Mouse (Mus musculus) thymus, adult 2 months (tissue): Measurements from ENCODE around the gene Ptpn23. TPM values are rescaled to one million over a fixed set of nuclear protein-coding genes. Genes with fewer than 3 reads are reported as not detected.

Experiments
- DNase-seq: peaks from one replicate; pipeline ENCODE4 v3.0.0; 2021
- H3K27ac ChIP-seq: fragments of 200-500 bp; 2 replicates; pipeline ENCODE4 v1.5.1; 2012; ENCODE audit warnings: low read length, control low read depth; ENCODE audit not compliant: control insufficient read depth, insufficient read depth
- H3K27me3 ChIP-seq: fragments of 200-500 bp; 2 replicates; pipeline ENCODE4 v1.6.1; 2012; ENCODE audit warnings: mild to moderate bottlenecking, low read length, moderate library complexity, mixed read lengths; ENCODE audit not compliant: control insufficient read depth, insufficient read depth
- H3K36me3 ChIP-seq: fragments of 200-500 bp; 2 replicates; pipeline ENCODE4 v1.6.1; 2012; ENCODE audit warnings: mild to moderate bottlenecking, low read length, moderate library complexity; ENCODE audit not compliant: control insufficient read depth, insufficient read depth
- H3K4me1 ChIP-seq: fragments of 200-500 bp; replicated peaks from 2 replicates; pipeline ENCODE4 v1.6.1; 2012; ENCODE audit warnings: low read length; ENCODE audit not compliant: control insufficient read depth, insufficient read depth
- H3K4me3 ChIP-seq: fragments of 200-500 bp; 2 replicates; pipeline ENCODE4 v1.5.1; 2012; ENCODE audit warnings: mild to moderate bottlenecking, low read length, control low read depth, moderate library complexity; ENCODE audit not compliant: control insufficient read depth, insufficient read depth
- CTCF ChIP-seq: fragments of 200-500 bp; IDR thresholded peaks from 2 replicates; pipeline ENCODE4 v1.5.1; 2012; ENCODE audit warnings: mild to moderate bottlenecking, control low read depth, low read length, moderate library complexity, borderline replicate concordance; ENCODE audit not compliant: control insufficient read depth, poor library complexity, insufficient read depth; ENCODE audit errors: extremely low read depth
- POLR2A ChIP-seq: fragments of 200-500 bp; IDR thresholded peaks from 2 replicates; pipeline ENCODE4 v1.6.1; 2012; ENCODE audit warnings: mild to moderate bottlenecking, low read length, control low read depth, moderate library complexity; ENCODE audit not compliant: control insufficient read depth, poor library complexity, insufficient read depth; ENCODE audit errors: extremely low read depth
- WGBS: fragments of 180-500 bp; shearing (Covaris S2); methylation state at CpG from one replicate; pipeline ENCODE4 v1.1.7; 2018; 5-methylcytosine and 5-hydroxymethylcytosine counted together
- polyA plus RNA-seq: library from polyadenylated mRNA; depleted of rRNA; stranded (reverse); fragments of >200 nt; gene quantifications from 2 replicates; pipeline ENCODE4 v1.2.3, GENCODE M21; 2012; rRNA removed

Ptpn23 gene
- polyA plus RNA-seq, 1 experiment, result 46.4 TPM

DNA sequence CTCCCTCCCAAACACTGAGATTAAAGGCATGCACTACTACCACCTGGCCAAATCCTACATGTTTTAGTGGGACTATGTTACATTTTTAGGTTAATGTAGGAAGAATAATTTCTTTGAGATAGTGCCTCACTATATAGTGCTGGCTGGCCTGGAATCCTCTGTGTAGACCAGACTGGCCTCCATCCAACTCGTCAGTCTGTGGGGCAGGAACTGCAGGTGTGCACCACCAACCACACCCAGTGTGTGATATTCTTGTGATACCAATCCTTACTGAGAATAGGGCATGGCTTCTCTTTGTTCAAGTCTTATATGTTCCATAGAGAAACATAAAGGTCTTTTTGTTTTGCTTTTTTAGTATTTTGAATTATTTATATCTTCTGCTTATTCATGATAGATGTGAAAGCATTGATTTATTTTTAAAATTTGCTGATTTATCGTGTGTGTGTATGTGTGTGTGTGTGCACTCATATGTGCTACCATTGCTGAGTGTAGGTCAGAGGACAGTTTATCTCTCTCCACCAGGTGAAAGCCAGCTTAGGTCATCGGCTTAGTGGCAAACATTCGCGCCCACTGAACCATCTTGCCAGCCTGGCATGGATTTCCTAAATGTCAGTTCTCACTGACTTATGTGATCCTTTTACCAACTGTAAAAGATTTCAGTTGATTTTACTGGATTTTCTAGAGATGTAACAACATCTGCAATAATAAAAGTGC is 67.8 kb downstream of the Ptpn23 start:
- no peak for TF ChIP-seq POLR2A
- TF ChIP-seq CTCF, result no peak
- Histone ChIP-seq H3K4me1 (0 out of 2 replicates have a peak, but pooled peaks cover 2% of the 10 kb centered on the region), H3K27ac (no peak overlapping the region), H3K27me3 (no peaks in the 10 kb centered on the region), H3K36me3 (no peaks in the 10 kb centered on the region), H3K4me3 (no peak overlapping the region)
- no peak for DNase-seq
- WGBS, result 82% methylated on average over 5 of the region's 5 CpGs

Other genes with a start within 250 kb of the Ptpn23 start
- 0.61 and 0.93 TPM in 2 replicates for gene Cspg5, start 164.4 kb downstream of the Ptpn23 start, polyA plus RNA-seq
- gene Elp6, start 103.0 kb downstream of the Ptpn23 start, polyA plus RNA-seq, result 21.0 and 26.9 TPM in 2 replicates
- gene Scap, start 74.9 kb downstream of the Ptpn23 start, polyA plus RNA-seq, result 67.0 and 87.1 TPM in 2 replicates
- 10.6 and 19.4 TPM in 2 replicates for gene Ngp, start 11.5 kb upstream of the Ptpn23 start, polyA plus RNA-seq
- 19.0 and 21.2 TPM in 2 replicates for gene Klhl18, start 68.5 kb upstream of the Ptpn23 start, polyA plus RNA-seq
- 0.90 and 1.6 TPM in 2 replicates for gene Kif9, start 68.7 kb upstream of the Ptpn23 start, polyA plus RNA-seq
- 78.1 and 85.6 TPM in 2 replicates for gene Setd2, start 124.4 kb upstream of the Ptpn23 start, polyA plus RNA-seq
- gene Nradd, start 216.2 kb upstream of the Ptpn23 start, polyA plus RNA-seq, result 9.2 and 13.2 TPM in 2 replicates
- gene Nbeal2, start 245.9 kb upstream of the Ptpn23 start, polyA plus RNA-seq, result 297 and 301 TPM in 2 replicates
- 105 and 152 TPM in 2 replicates for gene Ccdc12, start 248.3 kb upstream of the Ptpn23 start, polyA plus RNA-seq